Mouse (Mus musculus) ES-E14 (cell line): ENCODE data around the gene Parp11.

Source experiments
- CHD2 ChIP-seq: IDR thresholded peaks from 2 replicates; pipeline ENCODE4 v1.6.1; 2014; ENCODE audit warnings: mild to moderate bottlenecking, low read depth, low read length, inconsistent platforms
- MAFK ChIP-seq: IDR thresholded peaks from 2 replicates; pipeline ENCODE4 v1.6.1; 2014; ENCODE audit warnings: mild to moderate bottlenecking, low read depth, low read length, inconsistent platforms; ENCODE audit not compliant: insufficient read depth
- ZNF384 ChIP-seq: IDR thresholded peaks from 2 replicates; pipeline ENCODE4 v1.6.1; 2012; ENCODE audit warnings: low read depth, low read length, inconsistent platforms

DNA sequence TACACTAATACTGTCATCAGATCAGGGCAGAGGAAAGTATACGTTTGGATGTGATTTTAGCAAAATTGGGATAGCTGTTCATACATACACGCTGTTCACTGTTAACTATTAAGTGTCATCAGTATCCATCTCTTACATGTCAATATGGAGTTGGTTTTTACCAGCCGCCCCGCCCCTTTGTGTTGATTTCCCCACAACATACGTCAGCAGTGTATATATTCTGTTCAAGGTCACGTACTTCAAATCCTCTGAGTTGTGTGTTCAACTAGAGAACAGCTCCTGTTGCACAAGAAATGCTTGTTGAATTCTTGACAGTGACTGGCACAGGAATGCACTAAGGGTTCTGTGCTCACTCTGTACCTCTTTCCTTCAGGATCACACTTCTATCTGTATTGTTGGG, 8.2 kb downstream of the Parp11 start:
- TF ChIP-seq CHD2 (no peak), MAFK (no peak), ZNF384 (no peak)
